Mouse (Mus musculus) forelimb bud, embryonic 11.5 days (tissue): ENCODE measurements around the gene Nutf2.
A peak's percentile ranks its signal among the peaks of the same experiment; 100 is the strongest.
"Not testable (repeated sequence)": the region's sequence is repeated elsewhere in the genome, so short reads cannot be mapped to it uniquely, and the experiment has no call there.

Source experiments
- DNase-seq: peaks from one replicate; pipeline ENCODE4 v3.0.0-alpha.2; 2012; ENCODE audit warnings: low read depth, low spot score

Nutf2 gene

GRCm38 (mm10) chr8:105860143-105860981, at the start of gene Nutf2:
Gene Nutf2 (plus strand): TSS chr8:105860580.
- DNase-seq, result peak; percentile 98

- DNase-seq, result no peak
Measured at GRCm38 (mm10) chr8:105811061-105811460, 49.3 kb upstream of the Nutf2 start.

GRCm38 (mm10) chr8:105811543-105811942, 48.8 kb upstream of the Nutf2 start:
- no peak for DNase-seq

- no peak for DNase-seq
Measured at GRCm38 (mm10) chr8:105812511-105812910, 47.9 kb upstream of the Nutf2 start.

- no peak for DNase-seq
Measured at GRCm38 (mm10) chr8:105813241-105813640, 47.1 kb upstream of the Nutf2 start.

GRCm38 (mm10) chr8:105819659-105820058, 40.7 kb upstream of the Nutf2 start:
- no peak for DNase-seq

GRCm38 (mm10) chr8:105820925-105821324, 39.5 kb upstream of the Nutf2 start:
- DNase-seq, result no peak

- no peak for DNase-seq
Measured at GRCm38 (mm10) chr8:105825506-105825905, 34.9 kb upstream of the Nutf2 start.

- DNase-seq, result no peak
Measured at GRCm38 (mm10) chr8:105826379-105826778, 34.0 kb upstream of the Nutf2 start.

- peak; percentile 99 for DNase-seq
Measured at GRCm38 (mm10) chr8:105826861-105827848, 33.2 kb upstream of the Nutf2 start, which contains the start of the genes Ranbp10 and Tsnaxip1. Gene Ranbp10 (minus strand): TSS chr8:105827350. Gene Tsnaxip1 (plus strand): TSS chr8:105827731.

- not testable (repeated sequence) for DNase-seq
Measured at GRCm38 (mm10) chr8:105833740-105834139, 26.6 kb upstream of the Nutf2 start.

GRCm38 (mm10) chr8:105835318-105835717, 25.1 kb upstream of the Nutf2 start:
- peak; percentile 52 for DNase-seq

GRCm38 (mm10) chr8:105836991-105837390, 23.4 kb upstream of the Nutf2 start:
- DNase-seq, result no peak

- no peak for DNase-seq
Measured at GRCm38 (mm10) chr8:105839209-105839608, 21.2 kb upstream of the Nutf2 start.

GRCm38 (mm10) chr8:105846678-105847077, 13.7 kb upstream of the Nutf2 start:
- DNase-seq, result no peak

- DNase-seq, result no peak
Measured at GRCm38 (mm10) chr8:105850014-105850413, 10.4 kb upstream of the Nutf2 start.

GRCm38 (mm10) chr8:105850611-105851010, 9.8 kb upstream of the Nutf2 start:
- DNase-seq, result no peak

GRCm38 (mm10) chr8:105851651-105852143, 8.7 kb upstream of the Nutf2 start:
- peak; percentile 95 for DNase-seq

- no peak for DNase-seq
Measured at GRCm38 (mm10) chr8:105852146-105852729, 8.1 kb upstream of the Nutf2 start.

- DNase-seq, result no peak
Measured at GRCm38 (mm10) chr8:105853178-105853577, 7.2 kb upstream of the Nutf2 start, which contains the start of gene Cenpt. Gene Cenpt (minus strand): TSS chr8:105853278.

GRCm38 (mm10) chr8:105854303-105854702, 6.1 kb upstream of the Nutf2 start:
- DNase-seq, result no peak
